Mouse (Mus musculus): ENCODE results near the gene Gm5767. TPM values are rescaled to one million over a fixed set of nuclear protein-coding genes. Genes with fewer than 3 reads are reported as not detected.

The Gm5767 gene
- polyA plus RNA-seq, 1 experiment from 2014 or later, result not detected

- DNase-seq (no peak), ATAC-seq (no peak)
- TF ChIP-seq EP300 (IDR thresholded peaks at IDR 0.05; ENCODE audit: low read depth), result no peak
- no peak for TF ChIP-seq CTCF (IDR thresholded peaks at IDR 0.05; ENCODE audit: low read depth)
- H3K9ac ChIP-seq (replicated peaks), result peak overlapping the region; percentile 28; the same call in 1 of the 2 replicates
- 77% methylated on average over 4 of the region's 4 CpGs for WGBS (ENCODE audit: insufficient replicate concordance)
- peak overlapping the region; percentile 77 for H3K27ac ChIP-seq (ENCODE audit: low read depth)
- peak overlapping the region; percentile 51 for H3K4me2 ChIP-seq (ENCODE audit: low read depth, low read length)
- H3K36me3 ChIP-seq (replicated peaks; ENCODE audit: insufficient read depth, low read length), result peaks cover 37% of the 10 kb centered on the region
- H3K4me1 ChIP-seq (ENCODE audit: insufficient read depth), result peaks cover 54% of the 10 kb centered on the region
- peak overlapping the region; percentile 5; the same call in 1 of the 2 replicates for H3K4me3 ChIP-seq (ENCODE audit: low read depth, low read length)
- H3K9me3 ChIP-seq (ENCODE audit: low read length), result no peaks in the 10 kb centered on the region
- no peaks in the 10 kb centered on the region for H3K27me3 ChIP-seq (ENCODE audit: insufficient read depth, low read length)
These were observed 12.8 kb upstream of the Gm5767 start for GRCm38 (mm10) chr16:8667814-8668213.

GRCm38 (mm10) chr16:8668386-8668785, 12.2 kb upstream of the Gm5767 start:
- Histone ChIP-seq H3K4me3 (ENCODE audit: low read depth, low read length) (no peak overlapping the region), H3K9ac (replicated peaks) (no peak overlapping the region), H3K27ac (ENCODE audit: low read depth) (no peak overlapping the region), H3K27me3 (ENCODE audit: insufficient read depth, low read length) (no peaks in the 10 kb centered on the region), H3K4me2 (ENCODE audit: low read depth, low read length) (no peak overlapping the region; the same call in 1 of the 2 replicates), H3K4me1 (ENCODE audit: insufficient read depth) (peaks cover 60% of the 10 kb centered on the region), H3K9me3 (ENCODE audit: low read length) (no peaks in the 10 kb centered on the region), H3K36me3 (replicated peaks; ENCODE audit: insufficient read depth, low read length) (peaks cover 32% of the 10 kb centered on the region)
- WGBS (ENCODE audit: insufficient replicate concordance), result 83% methylated on average over 2 of the region's 2 CpGs
- no peak for TF ChIP-seq EP300 (IDR thresholded peaks at IDR 0.05; ENCODE audit: low read depth)
- no peak for TF ChIP-seq CTCF (IDR thresholded peaks at IDR 0.05; ENCODE audit: low read depth)
- ATAC-seq (no peak), DNase-seq (no peak)

- Histone ChIP-seq H3K27ac (ENCODE audit: low read depth) (peak overlapping the region; percentile 44; the same call in 1 of the 2 replicates), H3K4me3 (ENCODE audit: low read depth, low read length) (peak overlapping the region; percentile 77; the same call in 1 of the 2 replicates), H3K27me3 (ENCODE audit: insufficient read depth, low read length) (no peaks in the 10 kb centered on the region), H3K9me3 (ENCODE audit: low read length) (no peaks in the 10 kb centered on the region), H3K4me1 (ENCODE audit: insufficient read depth) (peaks cover 67% of the 10 kb centered on the region), H3K4me2 (ENCODE audit: low read depth, low read length) (peak overlapping the region; percentile 80), H3K9ac (replicated peaks) (peak overlapping the region; percentile 36; the same call in 1 of the 2 replicates), H3K36me3 (replicated peaks; ENCODE audit: insufficient read depth, low read length) (peaks cover 22% of the 10 kb centered on the region)
- 80% methylated on average over 5 of the region's 5 CpGs for WGBS (ENCODE audit: insufficient replicate concordance)
- no peak for ATAC-seq
- TF ChIP-seq CTCF (IDR thresholded peaks at IDR 0.05; ENCODE audit: low read depth) (no peak), EP300 (IDR thresholded peaks at IDR 0.05; ENCODE audit: low read depth) (no peak)
- DNase-seq, result no peak
These were observed 11.1 kb upstream of the Gm5767 start for GRCm38 (mm10) chr16:8669432-8669831.

GRCm38 (mm10) chr16:8670041-8671035, 10.2 kb upstream of the Gm5767 start:
- Histone ChIP-seq H3K27me3 (ENCODE audit: insufficient read depth, low read length) (no peaks in the 10 kb centered on the region), H3K36me3 (replicated peaks; ENCODE audit: insufficient read depth, low read length) (peaks cover 19% of the 10 kb centered on the region), H3K4me1 (ENCODE audit: insufficient read depth) (peaks cover 70% of the 10 kb centered on the region), H3K4me2 (ENCODE audit: low read depth, low read length) (peak overlapping the region; percentile 80), H3K4me3 (ENCODE audit: low read depth, low read length) (peak overlapping the region; percentile 77), H3K27ac (ENCODE audit: low read depth) (peak overlapping the region; percentile 95), H3K9ac (replicated peaks) (peak overlapping the region; percentile 83), H3K9me3 (ENCODE audit: low read length) (no peaks in the 10 kb centered on the region)
- ATAC-seq (no peak), DNase-seq (peak; percentile 47)
- WGBS (ENCODE audit: insufficient replicate concordance), result 21% methylated on average over 14 of the region's 15 CpGs
- TF ChIP-seq CTCF (IDR thresholded peaks at IDR 0.05; ENCODE audit: low read depth), result no peak
- TF ChIP-seq EP300 (IDR thresholded peaks at IDR 0.05; ENCODE audit: low read depth), result no peak

- Histone ChIP-seq H3K4me1 (ENCODE audit: insufficient read depth) (peaks cover 62% of the 10 kb centered on the region), H3K4me2 (ENCODE audit: low read depth, low read length) (peak within 1 kb of the TSS; percentile 80), H3K4me3 (ENCODE audit: low read depth, low read length) (peak within 1 kb of the TSS; percentile 77), H3K9me3 (ENCODE audit: low read length) (no peaks in the 10 kb centered on the region), H3K27me3 (ENCODE audit: insufficient read depth, low read length) (no peaks in the 10 kb centered on the region), H3K27ac (ENCODE audit: low read depth) (peak within 1 kb of the TSS; percentile 95), H3K9ac (replicated peaks) (peak within 1 kb of the TSS; percentile 83), H3K36me3 (replicated peaks; ENCODE audit: insufficient read depth, low read length) (peaks cover 7% of the 10 kb centered on the region)
- ATAC-seq, result peak; percentile 85
- TF ChIP-seq CTCF (IDR thresholded peaks at IDR 0.05; ENCODE audit: low read depth), result peak; percentile 62
- peak; percentile 43; the same call in 1 of the 2 replicates for TF ChIP-seq EP300 (IDR thresholded peaks at IDR 0.05; ENCODE audit: low read depth)
- peak; percentile 98 for DNase-seq
- WGBS (ENCODE audit: insufficient replicate concordance), result under 1% methylated on average over 60 of the region's 67 CpGs
These were observed 8.8 kb upstream of the Gm5767 start, which contains the start of gene Carhsp1 for GRCm38 (mm10) chr16:8671551-8672349. TSS of gene Carhsp1 (minus strand) at chr16:8672155.

Data from liver, postnatal 0 days (tissue).